Mouse (Mus musculus) urinary bladder, postnatal 36 days (tissue): ENCODE measurements around the gene Mtmr11.
A peak's percentile ranks its signal among the peaks of the same experiment; 100 is the strongest.
"Not testable (repeated sequence)": the region's sequence is repeated elsewhere in the genome, so short reads cannot be mapped to it uniquely, and the experiment has no call there.

Experiments
- DNase-seq, 2 experiments: peaks; one replicate each; pipeline ENCODE4 v3.0.0; 2022; ENCODE audit warnings: low spot score in 2 of 2, mixed read lengths in 1 of 2

The Mtmr11 gene

DNA sequence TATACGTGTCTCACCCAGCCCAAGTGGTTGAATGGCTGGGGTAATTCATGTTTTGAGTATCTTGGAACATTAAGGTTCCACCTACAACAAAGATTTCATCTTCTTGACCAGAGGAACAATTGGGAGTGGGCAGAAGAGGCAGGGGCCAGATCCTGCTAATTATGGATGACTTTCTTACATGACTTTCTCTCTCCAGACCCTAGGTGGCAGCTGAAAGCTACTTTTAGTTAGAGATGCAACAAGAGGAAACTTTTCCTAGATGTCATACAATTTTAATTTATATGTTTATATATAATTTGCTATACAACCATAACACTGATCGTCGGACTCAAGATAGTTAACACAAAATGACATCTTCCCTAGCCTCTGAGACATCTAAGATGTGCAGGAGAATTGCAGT is 46.0 kb downstream of the Mtmr11 start:
- DNase-seq = no peak

DNA sequence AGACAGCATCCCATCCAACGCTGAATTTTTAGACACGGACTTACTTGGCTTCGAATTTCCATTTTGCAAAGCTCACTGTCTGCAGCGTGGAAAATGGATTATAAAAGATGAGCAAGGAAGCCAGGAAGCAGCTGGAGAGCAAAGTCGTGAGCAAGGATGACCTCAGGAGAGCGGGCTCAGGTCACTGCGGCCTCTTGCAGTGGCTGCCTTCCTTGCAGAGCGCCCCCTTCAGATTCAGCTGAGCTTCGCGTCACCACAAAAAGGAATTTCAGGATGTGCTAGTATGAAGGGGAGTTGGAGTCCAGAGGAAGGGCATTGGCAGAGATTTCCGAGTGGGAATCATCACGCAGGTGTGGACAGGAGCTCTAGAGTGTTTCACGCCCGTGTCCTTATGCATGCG is 47.4 kb downstream of the Mtmr11 start:
- DNase-seq = no peak

DNA sequence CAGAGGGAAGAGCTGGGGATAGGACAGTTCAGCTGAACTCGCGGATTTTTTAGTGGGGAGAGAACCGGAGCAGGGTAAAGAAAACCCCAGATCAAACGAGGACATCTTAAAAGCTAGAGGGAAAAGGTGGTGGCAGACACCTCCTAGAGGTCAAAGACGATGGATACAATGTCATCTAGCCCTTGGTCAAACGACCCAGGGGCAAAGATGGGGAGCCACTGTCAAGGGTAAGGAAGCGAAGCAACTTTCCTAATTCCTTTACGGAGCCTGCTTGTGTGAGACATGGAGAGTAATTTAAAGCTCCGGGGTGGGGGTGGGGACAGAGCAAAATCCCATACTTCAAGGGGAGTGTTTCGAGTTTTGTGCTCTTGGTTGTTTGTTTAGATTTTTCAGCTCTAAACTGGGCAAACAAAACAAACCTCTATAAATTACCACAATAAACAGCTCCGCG is 57.4 kb downstream of the Mtmr11 start:
- DNase-seq = no peak

DNA sequence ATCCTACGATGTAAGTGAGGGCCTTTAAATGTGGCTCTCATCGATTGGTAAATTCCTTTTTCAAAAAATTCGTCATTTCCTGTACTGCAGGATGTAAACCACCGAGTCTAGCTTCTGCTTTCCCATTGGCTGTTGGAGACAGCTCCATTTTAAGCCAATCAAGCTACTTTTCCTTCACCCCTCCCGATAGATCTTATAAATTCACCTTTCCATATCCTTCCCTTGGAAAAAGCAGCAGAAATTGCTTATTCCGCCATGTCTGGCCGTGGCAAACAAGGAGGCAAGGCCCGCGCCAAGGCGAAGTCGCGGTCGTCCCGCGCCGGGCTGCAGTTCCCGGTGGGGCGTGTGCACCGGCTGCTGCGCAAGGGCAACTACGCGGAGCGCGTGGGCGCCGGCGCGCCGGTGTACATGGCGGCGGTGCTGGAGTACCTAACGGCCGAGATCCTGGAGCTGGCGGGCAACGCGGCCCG is 57.9 kb downstream of the Mtmr11 start, which contains the start of the genes Bola1 and Hist2h2ab:
Bola1 (minus strand) TSS at position 49 of the 470 bp plus-strand sequence.
Hist2h2ab (plus strand) TSS at position 205 of the 470 bp plus-strand sequence.
- peak; percentile 65 to 67 for DNase-seq

DNA sequence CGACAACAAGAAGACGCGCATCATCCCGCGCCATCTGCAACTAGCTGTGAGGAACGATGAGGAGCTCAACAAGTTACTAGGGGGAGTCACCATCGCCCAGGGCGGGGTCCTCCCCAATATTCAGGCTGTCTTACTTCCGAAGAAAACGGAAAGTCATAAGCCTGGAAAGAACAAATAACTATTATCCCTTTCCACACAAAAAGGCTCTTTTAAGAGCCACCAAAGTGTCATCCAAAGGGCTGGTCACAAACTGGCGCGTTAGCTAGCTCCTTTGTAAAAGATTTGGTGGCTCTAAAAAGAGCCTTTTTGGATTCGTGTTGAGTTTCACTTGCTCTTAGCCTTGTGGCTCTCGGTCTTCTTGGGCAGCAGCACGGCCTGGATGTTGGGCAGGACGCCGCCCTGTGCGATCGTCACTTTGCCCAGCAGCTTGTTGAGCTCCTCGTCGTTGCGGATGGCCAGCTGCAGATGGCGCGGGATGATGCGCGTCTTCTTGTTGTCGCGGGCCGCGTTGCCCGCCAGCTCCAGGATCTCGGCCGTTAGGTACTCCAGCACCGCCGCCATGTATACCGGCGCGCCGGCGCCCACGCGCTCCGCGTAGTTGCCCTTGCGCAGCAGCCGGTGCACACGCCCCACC is 58.4 kb downstream of the Mtmr11 start:
- DNase-seq = not testable (repeated sequence)

DNA sequence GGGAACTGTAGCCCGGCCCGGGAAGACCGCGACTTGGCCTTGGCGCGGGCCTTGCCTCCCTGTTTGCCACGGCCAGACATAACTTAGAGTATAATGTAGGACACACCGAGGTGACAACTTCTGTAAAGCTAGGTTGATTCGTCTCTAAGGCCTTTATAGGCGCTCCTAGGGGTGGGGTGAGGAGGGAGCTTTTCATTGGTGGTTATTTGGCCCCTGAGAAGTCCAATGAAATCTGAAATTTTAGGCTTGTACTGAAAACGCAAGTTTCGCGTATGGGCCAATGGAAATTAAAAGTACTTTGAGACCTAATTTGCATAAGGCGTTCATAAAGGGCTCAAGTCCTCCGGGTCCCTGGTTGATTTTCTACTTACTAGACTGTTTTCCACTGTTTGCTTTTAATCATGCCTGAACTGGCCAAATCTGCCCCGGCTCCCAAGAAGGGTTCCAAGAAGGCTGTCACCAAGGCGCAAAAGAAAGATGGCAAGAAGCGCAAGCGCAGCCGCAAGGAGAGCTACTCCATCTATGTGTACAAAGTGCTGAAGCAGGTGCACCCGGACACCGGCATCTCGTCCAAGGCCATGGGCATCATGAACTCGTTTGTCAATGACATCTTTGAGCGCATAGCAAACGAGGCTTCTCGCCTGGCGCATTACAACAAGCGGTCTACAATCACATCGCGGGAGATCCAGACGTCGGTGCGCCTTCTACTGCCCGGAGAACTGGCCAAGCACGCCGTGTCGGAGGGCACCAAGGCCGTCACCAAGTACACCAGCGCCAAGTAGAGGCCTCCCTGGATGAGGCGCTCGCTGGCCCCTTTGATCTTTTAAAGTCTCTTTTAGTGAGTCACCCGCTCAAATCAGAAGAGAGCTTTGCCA is 59.2 kb downstream of the Mtmr11 start, which contains the start of the genes Hist2h2ac and Hist2h2be:
Hist2h2ac (minus strand) TSS at position 116 of the 875 bp plus-strand sequence.
Hist2h2be (plus strand) TSS at position 355 of the 875 bp plus-strand sequence.
- peak; percentile 78 to 87 for DNase-seq
